Mouse (Mus musculus) hindbrain, postnatal 0 days (tissue): ENCODE measurements around the gene Svs3a. TPM values are rescaled to one million over a fixed set of nuclear protein-coding genes. Genes with fewer than 3 reads are reported as not detected.
"Not testable (repeated sequence)": the region's sequence is repeated elsewhere in the genome, so short reads cannot be mapped to it uniquely, and the experiment has no call there.

Experiments used
- ATAC-seq: fragments of 200-750 bp; cut with Nextera tagmentation; 2 replicates; pipeline ENCODE4 v1.8.0; 2017; ENCODE audit warnings: mild to moderate bottlenecking, moderate TSS enrichment, moderate library complexity
- DNase-seq: peaks from one replicate; pipeline ENCODE4 v3.0.0-alpha.2; 2015; ENCODE audit warnings: low spot score
- H3K27ac ChIP-seq: fragments of 300-500 bp; sonication (generic); 2 replicates; pipeline ENCODE4 v1.5.1; 2014; ENCODE audit warnings: mild to moderate bottlenecking
- H3K27me3 ChIP-seq: fragments of 300-500 bp; sonication (generic); 2 replicates; pipeline ENCODE4 v1.6.1; 2014; ENCODE audit warnings: low read length, mixed read lengths; ENCODE audit not compliant: insufficient read depth
- H3K36me3 ChIP-seq: fragments of 300-500 bp; sonication (generic); 2 replicates; pipeline ENCODE4 v1.6.1; 2014; ENCODE audit warnings: low read length, mixed read lengths; ENCODE audit not compliant: insufficient read depth
- H3K4me1 ChIP-seq: fragments of 300-500 bp; sonication (generic); 2 replicates; pipeline ENCODE4 v1.6.1; 2014; ENCODE audit warnings: antibody characterized with exemption, low read length, mixed read lengths; ENCODE audit not compliant: insufficient read depth
- H3K4me2 ChIP-seq: fragments of 300-500 bp; sonication (generic); 2 replicates; pipeline ENCODE4 v1.6.1; 2014; ENCODE audit warnings: low read depth, mild to moderate bottlenecking, low read length, moderate library complexity, mixed read lengths
- H3K4me3 ChIP-seq: fragments of 300-500 bp; sonication (generic); 2 replicates; pipeline ENCODE4 v1.5.1; 2014; ENCODE audit warnings: low read length
- H3K9ac ChIP-seq: fragments of 300-500 bp; sonication (generic); replicated peaks from 2 replicates; pipeline ENCODE4 v1.6.1; 2014; ENCODE audit warnings: mild to moderate bottlenecking, low read length, moderate library complexity, mixed read lengths
- H3K9me3 ChIP-seq: fragments of 300-500 bp; sonication (generic); 2 replicates; pipeline ENCODE4 v1.6.1; 2016; ENCODE audit warnings: low read length, mixed read lengths
- CTCF ChIP-seq: IDR thresholded peaks from 2 replicates; pipeline ENCODE4 v1.5.1; 2016; ENCODE audit warnings: antibody characterized with exemption, control low read depth, low read depth
- WGBS: fragments of 180-500 bp; shearing (Covaris S2); extraction: QIAGEN DNeasy Blood & Tissue Kit; methylation state at CpG from one replicate; pipeline ENCODE4 v1.1.7; 2014; 5-methylcytosine and 5-hydroxymethylcytosine counted together
- polyA plus RNA-seq: library from polyadenylated mRNA; unstranded; fragments of >200 nt; fragmentation: Nextera tagmentation; extraction: Ambion mirVana; gene quantifications from 2 replicates; pipeline ENCODE4 v1.2.1, GENCODE M21; 2015
- total RNA-seq: library from RNA; depleted of rRNA; stranded (reverse); fragments of >200 nt; gene quantifications from 2 replicates; pipeline ENCODE4 v1.2.3, GENCODE M21; 2014; rRNA removed

Gene Svs3a
- total RNA-seq (not detected in 2 replicates), polyA plus RNA-seq (not detected in 2 replicates)

DNA sequence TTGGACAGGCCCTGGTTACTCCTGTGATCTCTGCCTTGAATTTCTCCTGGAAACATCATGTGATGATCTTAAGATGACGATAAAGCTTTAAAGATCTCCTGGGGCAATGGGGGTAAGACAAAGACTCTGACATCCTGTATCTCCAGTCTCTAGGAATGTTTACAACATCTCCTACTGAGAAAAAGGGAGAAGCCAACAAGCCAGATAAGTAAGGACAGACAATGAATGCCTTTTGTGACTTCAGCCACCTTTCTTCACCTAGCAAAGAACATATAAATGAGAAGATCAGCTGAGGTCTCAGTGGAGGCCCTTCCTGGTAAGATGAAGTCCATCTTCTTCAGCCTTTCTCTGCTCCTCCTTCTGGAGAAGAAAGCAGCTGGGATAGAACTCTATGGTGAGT is at the start of gene Svs3a:
TSS of gene Svs3a (plus strand) at position 301 of the 400 bp plus-strand sequence.
- not testable (repeated sequence) for H3K4me3 ChIP-seq, H3K9me3 ChIP-seq, H3K27me3 ChIP-seq, H3K4me1 ChIP-seq, H3K4me2 ChIP-seq, DNase-seq, H3K9ac ChIP-seq, ATAC-seq, H3K36me3 ChIP-seq, H3K27ac ChIP-seq
- 64% methylated on average over 1 of the region's 1 CpGs for WGBS

DNA sequence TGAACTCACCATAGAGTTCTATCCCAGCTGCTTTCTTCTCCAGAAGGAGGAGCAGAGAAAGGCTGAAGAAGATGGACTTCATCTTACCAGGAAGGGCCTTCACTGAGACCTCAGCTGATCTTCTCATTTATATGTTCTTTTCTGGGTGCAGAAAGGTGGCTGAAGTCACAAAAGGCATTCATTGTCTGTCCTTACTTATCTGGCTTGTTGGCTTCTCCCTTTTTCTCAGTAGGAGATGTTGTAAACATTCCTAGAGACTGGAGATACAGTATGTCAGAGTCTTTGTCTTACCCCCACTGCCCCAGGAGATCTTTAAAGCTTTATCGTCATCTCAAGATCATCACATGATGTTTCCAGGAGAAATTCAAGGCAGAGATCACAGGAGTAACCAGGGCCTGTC is 32.5 kb upstream of the Svs3a start, which contains the start of gene Svs3b:
TSS of gene Svs3b (minus strand) at position 101 of the 400 bp plus-strand sequence.
- H3K9ac ChIP-seq, H3K9me3 ChIP-seq: not testable (repeated sequence)
- 79% methylated on average over 1 of the region's 1 CpGs for WGBS

DNA sequence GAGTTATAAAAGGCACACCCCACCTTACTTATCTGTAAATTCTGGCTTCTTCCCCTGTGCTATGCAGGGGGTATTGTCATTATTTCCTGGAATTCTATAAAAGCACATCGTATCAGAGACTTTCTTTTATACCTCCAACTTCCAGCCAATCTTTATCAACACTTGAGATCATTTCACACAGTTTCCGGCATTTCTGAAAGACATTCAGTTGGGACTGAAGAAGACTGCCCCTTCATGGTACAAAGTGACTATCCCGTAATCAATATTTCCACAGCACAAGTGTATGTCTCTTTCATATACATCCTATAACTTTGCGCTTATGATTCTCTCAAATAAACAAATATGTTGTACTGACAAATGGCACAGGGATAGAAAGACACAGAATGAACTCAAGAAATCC is 10.7 kb upstream of the Svs3a start, which contains the start of gene Svs4:
TSS of gene Svs4 (minus strand) at position 101 of the 400 bp plus-strand sequence.
- Histone ChIP-seq H3K4me1 (no peaks in the 10 kb centered on the region), H3K4me2 (no peak within 1 kb of the TSS), H3K9ac (no peak within 1 kb of the TSS), H3K4me3 (no peak within 1 kb of the TSS), H3K36me3 (no peaks in the 10 kb centered on the region), H3K9me3 (no peaks in the 10 kb centered on the region), H3K27me3 (no peaks in the 10 kb centered on the region), H3K27ac (no peak within 1 kb of the TSS)
- DNase-seq (no peak), ATAC-seq (no peak)
- 96% methylated on average over 4 of the region's 4 CpGs for WGBS
- no peak for TF ChIP-seq CTCF

More for the DNA sequence above, 32.5 kb upstream of the Svs3a start, which contains the start of gene Svs3b:
- H3K27ac ChIP-seq, H3K27me3 ChIP-seq, H3K4me1 ChIP-seq, H3K4me3 ChIP-seq, H3K36me3 ChIP-seq, DNase-seq, ATAC-seq, H3K4me2 ChIP-seq: not testable (repeated sequence)

DNA sequence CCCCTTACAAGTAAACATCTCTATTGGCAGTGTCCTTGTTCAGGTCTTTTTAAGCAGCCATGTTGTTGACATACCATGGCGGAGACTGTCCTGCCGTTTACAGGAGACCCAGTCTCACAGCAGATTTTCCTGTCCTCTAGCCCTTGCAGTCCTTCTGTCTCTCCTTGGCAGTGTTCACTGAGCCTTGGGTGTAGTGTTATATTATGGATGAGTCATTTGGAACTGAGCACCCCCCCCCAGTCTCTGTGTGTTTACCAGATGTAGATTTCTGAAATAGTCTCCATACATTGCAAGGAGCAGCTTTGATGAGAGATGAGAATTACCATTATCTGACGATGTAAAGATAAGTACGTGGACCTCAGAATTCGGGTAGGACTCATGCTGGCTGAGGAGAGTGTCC is 23.5 kb downstream of the Svs3a start:
- no peak overlapping the region for H3K4me3 ChIP-seq
- 84% methylated on average over 5 of the region's 5 CpGs for WGBS
- H3K9ac ChIP-seq = no peak overlapping the region
- DNase-seq = no peak
- H3K27me3 ChIP-seq = no peaks in the 10 kb centered on the region
- H3K9me3 ChIP-seq = no peaks in the 10 kb centered on the region
- H3K27ac ChIP-seq = no peak overlapping the region
- no peaks in the 10 kb centered on the region for H3K36me3 ChIP-seq
- no peaks in the 10 kb centered on the region for H3K4me1 ChIP-seq
- no peak for TF ChIP-seq CTCF
- ATAC-seq = no peak
- H3K4me2 ChIP-seq = no peak overlapping the region

DNA sequence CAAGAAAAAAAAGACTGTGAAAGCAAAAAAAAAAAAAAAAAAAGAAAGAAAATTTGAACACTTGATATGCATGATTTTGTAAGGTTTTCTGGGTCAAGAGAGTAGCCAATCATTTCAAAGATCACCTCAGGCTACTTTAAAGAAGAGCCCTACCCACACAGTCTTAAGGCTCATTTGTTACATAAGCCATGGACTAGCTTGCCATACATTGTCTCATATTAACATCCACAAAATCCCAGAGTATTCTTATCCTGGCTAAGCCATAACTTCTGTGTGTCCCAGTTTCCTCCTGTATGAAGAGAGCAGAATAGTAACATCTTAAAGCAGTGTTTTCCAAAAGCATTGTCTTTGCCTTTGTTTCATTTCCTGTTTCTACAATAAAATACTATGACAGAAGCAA is 26.4 kb downstream of the Svs3a start:
- not testable (repeated sequence) for ATAC-seq, DNase-seq, H3K4me3 ChIP-seq, H3K9me3 ChIP-seq, H3K9ac ChIP-seq, H3K4me1 ChIP-seq, H3K36me3 ChIP-seq, H3K4me2 ChIP-seq, H3K27ac ChIP-seq, H3K27me3 ChIP-seq

DNA sequence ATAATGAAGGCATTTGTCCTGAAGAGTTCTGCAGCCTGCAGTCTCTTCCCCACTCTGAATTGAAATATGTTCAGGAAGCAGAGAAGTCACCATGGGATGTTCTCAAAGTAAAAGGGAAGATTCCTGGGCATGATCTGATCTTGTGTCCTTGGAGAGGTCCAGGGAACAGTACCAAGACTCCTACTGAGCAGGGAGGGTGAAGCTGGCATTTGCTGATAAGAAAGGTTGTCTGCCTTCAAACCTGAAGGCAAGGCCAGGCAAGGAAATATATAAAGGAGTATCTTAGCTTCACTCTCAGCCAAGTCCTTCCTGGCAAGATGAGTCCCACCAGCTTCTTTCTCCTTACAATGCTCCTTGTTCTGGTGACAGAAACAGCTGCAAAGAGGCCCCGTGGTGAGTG is 27.4 kb downstream of the Svs3a start, which contains the start of gene Svs6:
TSS of gene Svs6 (plus strand) at position 301 of the 400 bp plus-strand sequence.
- ATAC-seq, DNase-seq, H3K4me1 ChIP-seq, H3K27me3 ChIP-seq, H3K9ac ChIP-seq, H3K36me3 ChIP-seq, H3K27ac ChIP-seq, H3K9me3 ChIP-seq, H3K4me3 ChIP-seq, H3K4me2 ChIP-seq: not testable (repeated sequence)
- 59% methylated on average over 1 of the region's 1 CpGs for WGBS

DNA sequence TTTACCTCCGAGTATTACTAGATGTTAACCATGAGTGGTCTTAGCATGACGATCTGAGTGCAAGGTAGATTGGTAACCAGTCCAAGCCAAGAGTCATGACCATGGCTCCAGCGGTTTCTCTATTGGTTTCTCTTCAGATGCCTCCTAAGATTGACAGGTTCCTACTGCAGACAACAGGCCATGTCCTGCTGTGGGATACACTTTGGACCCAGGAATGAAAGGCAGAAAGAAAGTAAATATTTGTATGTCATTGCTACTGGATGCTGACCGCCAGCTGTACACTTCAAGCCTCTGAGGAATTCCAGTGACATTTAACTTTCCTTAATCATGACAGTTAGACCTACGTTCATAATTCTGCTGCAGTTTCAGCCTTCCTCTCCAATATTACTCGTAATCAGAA is 31.9 kb downstream of the Svs3a start:
- DNase-seq (no peak), ATAC-seq (no peak)
- no peak overlapping the region for H3K4me2 ChIP-seq
- H3K36me3 ChIP-seq = no peaks in the 10 kb centered on the region
- no peaks in the 10 kb centered on the region for H3K27me3 ChIP-seq
- no peaks in the 10 kb centered on the region for H3K9me3 ChIP-seq
- H3K9ac ChIP-seq = no peak overlapping the region
- H3K4me1 ChIP-seq = no peaks in the 10 kb centered on the region
- WGBS = 83% methylated on average over 6 of the region's 6 CpGs
- H3K27ac ChIP-seq = no peak overlapping the region
- TF ChIP-seq CTCF = no peak
- no peak overlapping the region for H3K4me3 ChIP-seq

DNA sequence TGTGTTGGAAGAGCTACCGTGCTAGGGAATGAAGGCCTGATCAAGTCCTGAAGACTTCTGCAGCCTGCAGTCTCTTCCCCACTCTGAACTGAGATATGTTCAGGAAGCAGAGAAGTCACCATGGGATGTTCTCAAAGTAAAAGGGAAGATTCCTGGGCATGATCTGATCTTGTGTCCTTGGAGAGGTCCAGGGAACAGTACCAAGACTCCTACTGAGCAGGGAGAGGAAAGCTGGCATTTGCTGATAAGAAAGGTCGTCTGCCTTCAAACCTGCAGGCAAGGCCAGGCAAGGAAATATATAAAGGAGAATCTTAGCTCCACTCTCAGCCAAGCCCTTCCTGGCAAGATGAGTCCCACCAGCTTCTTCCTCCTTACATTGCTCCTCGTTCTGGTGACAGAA is 43.4 kb downstream of the Svs3a start, which contains the start of gene Svs5:
TSS of gene Svs5 (plus strand) at position 301 of the 400 bp plus-strand sequence.
- not testable (repeated sequence) for ATAC-seq, H3K27me3 ChIP-seq, H3K27ac ChIP-seq, DNase-seq, H3K4me1 ChIP-seq, H3K9ac ChIP-seq, H3K9me3 ChIP-seq, H3K36me3 ChIP-seq, H3K4me3 ChIP-seq, H3K4me2 ChIP-seq
- WGBS = 76% methylated on average over 3 of the region's 3 CpGs
